Mouse (Mus musculus): ENCODE results near the gene Ubash3a.

Ubash3a gene

DNA sequence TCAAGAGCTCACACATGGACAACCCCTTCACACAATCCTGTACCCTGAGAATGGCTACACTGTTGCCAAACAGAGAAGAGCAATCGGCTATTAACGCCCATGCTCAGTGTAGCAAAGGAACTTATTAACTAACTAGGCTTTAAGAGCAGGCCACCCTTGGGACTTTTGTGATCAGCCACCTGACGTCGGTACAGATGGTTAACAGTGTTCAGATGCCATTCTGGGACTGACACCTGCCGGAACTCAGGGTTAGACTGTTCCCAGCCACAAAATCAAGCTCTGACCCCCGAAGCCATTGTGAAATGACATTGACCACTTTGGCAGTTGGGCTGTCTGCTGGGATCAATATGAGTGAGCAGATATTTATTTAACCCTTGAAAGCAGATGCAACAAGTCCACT lies 53.7 kb downstream of the Ubash3a start:
- DNase-seq: peak in 1 of 2 experiments; percentile 20

DNA sequence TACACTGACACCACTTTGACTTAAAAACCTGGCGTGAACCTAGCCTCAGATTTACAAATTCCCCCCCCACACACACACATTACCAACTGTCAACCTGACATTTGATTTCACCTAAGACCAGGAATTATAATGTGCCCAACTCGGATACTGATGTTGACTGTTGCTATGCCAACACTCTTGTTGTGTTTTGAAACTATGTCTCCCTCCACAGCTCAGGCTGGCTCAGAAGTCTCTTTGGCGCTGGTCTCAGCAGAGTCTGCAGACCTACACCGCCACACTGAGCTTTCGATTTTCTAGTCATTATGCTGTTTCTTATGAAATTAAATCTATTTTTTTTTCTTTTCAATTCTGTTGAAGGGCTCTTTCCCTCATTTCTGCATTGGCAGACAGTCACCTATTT lies 55.0 kb downstream of the Ubash3a start:
- DNase-seq: no peak

DNA sequence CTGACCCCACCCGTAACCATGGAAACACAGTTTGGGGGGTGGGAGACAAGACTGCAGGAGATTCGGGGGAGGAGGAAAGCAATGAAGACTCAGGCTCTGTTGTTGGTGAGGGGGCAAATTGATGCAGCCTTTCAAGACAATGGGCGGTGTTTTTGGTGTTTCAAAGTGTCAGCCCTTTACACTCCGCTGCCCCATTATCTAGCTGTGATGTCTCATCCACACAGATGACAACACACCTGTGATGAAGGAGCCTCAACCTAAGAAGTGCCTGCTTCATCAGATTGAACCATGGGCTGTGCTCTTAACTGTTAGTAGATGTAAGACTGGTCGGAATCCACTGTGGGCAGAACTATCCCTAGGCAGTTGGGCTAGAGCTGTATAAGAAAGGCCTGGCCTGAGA lies 56.1 kb downstream of the Ubash3a start:
- DNase-seq: no peak

DNA sequence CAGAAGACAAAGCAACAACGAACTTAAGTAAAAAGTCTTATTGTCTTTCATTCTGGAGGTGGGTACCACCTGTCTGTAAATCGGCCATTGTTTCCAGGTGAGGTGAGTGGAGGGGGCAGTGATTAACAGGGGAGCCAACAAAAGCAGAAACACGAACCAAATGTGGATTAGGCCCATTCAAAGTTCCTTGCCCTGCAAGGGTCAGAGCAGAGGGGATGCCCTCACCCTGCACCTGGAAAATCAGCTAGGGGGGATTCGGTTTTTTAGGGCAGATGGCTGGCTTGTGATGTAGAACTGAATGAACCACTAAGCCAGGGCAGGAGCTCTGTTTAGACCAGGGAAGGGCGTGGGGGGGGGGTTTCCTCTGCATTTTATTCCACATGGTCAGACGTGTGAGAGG lies 56.7 kb downstream of the Ubash3a start:
- DNase-seq: no peak

DNA sequence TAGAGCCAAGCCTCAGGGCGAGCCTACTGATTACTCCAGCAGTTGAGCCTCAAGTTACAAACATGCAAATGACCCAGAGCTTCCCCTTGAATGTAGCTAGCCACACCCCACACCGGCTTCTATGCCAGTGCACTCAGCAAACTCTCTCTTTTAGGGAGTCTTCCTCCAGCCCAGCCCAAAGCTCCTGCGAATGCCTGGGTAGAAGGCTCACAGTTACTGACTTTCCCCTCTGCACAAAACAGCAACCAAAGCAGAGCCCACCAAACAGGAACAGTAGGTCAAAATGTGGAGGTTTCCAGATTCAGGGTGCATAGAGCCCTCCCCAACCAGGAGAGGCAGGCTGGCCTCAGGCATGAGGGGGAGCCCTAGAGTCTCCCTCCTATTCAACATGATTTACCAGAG lies 57.5 kb downstream of the Ubash3a start:
- no peak for DNase-seq

- DNase-seq: no peak
Measured at GRCm38 (mm10) chr17:31265831-31266230, 58.2 kb downstream of the Ubash3a start.

- no peak for DNase-seq
Measured at GRCm38 (mm10) chr17:31266321-31266950, 58.8 kb downstream of the Ubash3a start.

GRCm38 (mm10) chr17:31267138-31267537 lies 59.5 kb downstream of the Ubash3a start:
- peak in 1 of 2 experiments; percentile 1 for DNase-seq

- DNase-seq: peak in 1 of 2 experiments; percentile 2
Measured at GRCm38 (mm10) chr17:31267603-31268002, 59.9 kb downstream of the Ubash3a start.

DNA sequence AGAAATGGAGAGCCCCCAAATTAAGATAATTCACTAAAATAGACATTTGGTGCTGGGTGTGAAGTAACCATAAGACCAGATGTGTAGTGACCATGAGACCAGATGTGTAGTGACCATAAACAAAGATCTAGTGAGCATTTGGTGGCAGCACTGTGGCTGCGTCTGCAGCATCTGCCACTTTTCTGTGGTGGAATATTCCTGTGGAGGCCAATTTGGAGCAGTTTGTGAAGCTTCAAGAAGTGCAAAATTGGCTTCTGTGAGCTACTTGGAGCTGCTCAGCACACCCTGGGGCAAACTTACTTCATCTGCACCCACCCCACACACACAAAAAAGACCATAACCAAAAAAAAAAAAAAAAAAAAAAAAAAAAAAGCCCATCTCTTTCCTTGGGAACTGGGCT lies 60.3 kb downstream of the Ubash3a start:
- DNase-seq: peak in 1 of 2 experiments; percentile 3

- peak in 1 of 2 experiments; percentile 2 for DNase-seq
Measured at GRCm38 (mm10) chr17:31269761-31270160, 62.1 kb downstream of the Ubash3a start.

- peak in 1 of 2 experiments; percentile 3 for DNase-seq
Measured at GRCm38 (mm10) chr17:31270246-31270645, 62.6 kb downstream of the Ubash3a start.

DNA sequence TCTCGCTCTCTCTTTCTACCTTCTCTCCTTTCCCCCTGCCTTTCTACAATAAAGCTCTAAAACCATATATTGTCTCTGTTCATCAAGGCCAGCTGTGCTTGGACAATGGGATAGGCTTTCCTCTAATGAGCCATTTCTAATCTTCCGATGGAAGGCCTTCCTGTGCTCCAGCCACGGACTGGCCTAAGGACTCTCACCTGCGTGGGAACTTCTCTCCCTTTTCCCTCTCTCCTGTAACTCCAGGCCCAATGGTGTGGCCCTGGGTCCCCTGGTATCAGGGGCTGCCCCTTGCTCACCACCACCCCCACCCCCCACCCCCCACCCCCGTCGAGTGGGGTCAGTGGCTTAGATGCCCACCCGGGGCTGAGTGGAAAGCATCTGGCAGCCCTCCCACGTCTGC lies 63.1 kb downstream of the Ubash3a start:
- peak in 1 of 2 experiments; percentile 13 for DNase-seq

GRCm38 (mm10) chr17:31271136-31271851 lies 63.6 kb downstream of the Ubash3a start:
- peak; percentile 57 to 60 for DNase-seq

DNA sequence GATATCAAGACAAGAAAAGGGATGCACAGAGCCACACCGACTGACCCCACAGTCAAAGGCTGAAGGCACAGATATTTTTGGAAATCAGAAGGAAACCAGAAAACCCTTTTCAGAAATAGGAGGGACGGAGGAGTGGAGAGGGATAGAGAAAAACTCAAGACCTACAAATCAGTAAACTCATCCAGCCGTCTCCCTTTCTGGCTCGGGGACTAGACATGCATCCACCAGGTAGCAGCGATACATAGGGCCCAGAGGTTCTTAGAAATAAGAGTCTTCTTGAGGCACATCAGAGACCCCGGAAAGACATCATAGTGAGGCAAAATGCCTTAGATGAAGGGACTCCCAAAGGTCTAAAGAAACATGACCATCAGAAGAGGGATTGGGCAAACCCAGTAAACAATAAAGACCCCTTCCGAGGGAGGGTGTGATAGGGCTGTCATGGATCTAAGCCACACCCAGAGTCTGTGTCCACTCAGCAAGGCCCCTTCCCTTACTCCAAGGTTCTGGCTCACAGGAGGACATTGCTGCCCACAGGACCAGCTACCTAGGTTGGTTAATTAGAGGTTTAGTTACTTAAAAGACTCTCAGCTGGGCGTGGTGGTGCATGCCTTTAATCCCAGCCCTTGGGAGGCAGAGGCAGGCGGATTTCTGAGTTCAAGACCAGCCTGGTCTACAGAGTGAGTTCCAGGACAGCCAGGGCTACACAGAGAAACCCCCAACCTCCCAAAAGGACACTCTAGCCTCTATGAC lies 64.9 kb downstream of the Ubash3a start:
- DNase-seq: no peak

- DNase-seq: no peak
Measured at GRCm38 (mm10) chr17:31273631-31274030, 66.0 kb downstream of the Ubash3a start.

- DNase-seq: no peak
Measured at GRCm38 (mm10) chr17:31275181-31275580, 67.5 kb downstream of the Ubash3a start.

DNA sequence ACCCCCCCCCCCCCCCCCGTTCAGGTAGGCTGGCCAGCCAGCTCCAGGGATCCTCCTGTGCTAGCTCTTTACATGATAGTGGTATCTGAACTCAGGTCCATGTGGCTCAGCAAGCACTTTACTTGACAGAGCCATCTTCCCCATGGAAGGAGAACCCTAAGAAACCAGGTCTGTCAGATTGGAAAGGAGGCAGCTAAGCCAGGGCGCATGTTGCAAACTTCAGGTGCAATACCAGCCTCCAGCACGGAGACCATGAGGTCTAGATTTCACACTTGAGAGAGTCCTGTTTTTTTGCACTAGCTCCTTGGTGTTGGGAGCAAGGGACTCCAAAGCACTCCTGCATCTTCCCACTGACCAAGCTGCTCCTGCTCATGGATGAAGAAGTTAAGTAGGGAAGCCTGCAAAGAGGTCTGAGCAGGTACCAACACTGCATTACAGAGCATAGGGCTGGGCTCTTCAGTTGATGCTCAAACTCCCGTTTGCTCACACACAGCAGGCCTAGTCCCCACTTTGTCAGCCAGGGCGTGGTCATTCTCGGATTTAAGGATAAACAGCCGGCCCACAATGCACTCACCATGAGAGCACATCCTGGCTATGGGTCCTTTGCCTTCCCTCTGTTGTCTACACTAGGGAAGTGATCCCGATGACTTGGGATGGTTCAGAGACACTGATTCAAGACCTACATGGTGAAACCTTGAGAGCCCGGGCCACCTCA lies 68.7 kb downstream of the Ubash3a start:
- DNase-seq: no peak

- peak; percentile 100 for DNase-seq
Measured at GRCm38 (mm10) chr17:31276922-31277918, 69.5 kb downstream of the Ubash3a start, which contains the start of gene Rsph1. TSS of gene Rsph1 (minus strand) at chr17:31277383.

DNA sequence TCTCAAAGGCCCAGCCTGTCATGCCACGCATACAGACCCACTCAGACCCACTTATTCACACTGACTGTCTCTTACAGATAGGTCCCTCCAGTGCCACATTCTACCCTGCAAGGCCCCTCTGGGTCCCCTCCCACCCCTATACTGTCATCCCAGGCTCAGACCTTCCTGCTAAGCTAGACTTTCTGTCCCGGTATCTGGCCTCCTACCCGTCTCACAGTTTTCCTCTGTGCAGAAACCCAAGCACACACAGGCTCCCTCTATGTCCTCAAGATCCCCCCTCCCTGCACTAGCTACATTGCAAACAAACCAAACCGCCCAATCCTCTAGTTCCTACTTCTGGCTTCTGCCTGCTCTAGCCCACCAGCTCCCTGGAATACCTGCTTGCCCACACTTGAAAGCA lies 70.3 kb downstream of the Ubash3a start:
- no peak for DNase-seq

GRCm38 (mm10) chr17:31279541-31279940 lies 71.9 kb downstream of the Ubash3a start:
- DNase-seq: no peak

GRCm38 (mm10) chr17:31280269-31280668 lies 72.6 kb downstream of the Ubash3a start:
- DNase-seq: no peak

Data from cerebellum, postnatal 10 days (tissue).